ENCODE assay signal across 9 mouse cellular contexts in the genomic region with DNA sequence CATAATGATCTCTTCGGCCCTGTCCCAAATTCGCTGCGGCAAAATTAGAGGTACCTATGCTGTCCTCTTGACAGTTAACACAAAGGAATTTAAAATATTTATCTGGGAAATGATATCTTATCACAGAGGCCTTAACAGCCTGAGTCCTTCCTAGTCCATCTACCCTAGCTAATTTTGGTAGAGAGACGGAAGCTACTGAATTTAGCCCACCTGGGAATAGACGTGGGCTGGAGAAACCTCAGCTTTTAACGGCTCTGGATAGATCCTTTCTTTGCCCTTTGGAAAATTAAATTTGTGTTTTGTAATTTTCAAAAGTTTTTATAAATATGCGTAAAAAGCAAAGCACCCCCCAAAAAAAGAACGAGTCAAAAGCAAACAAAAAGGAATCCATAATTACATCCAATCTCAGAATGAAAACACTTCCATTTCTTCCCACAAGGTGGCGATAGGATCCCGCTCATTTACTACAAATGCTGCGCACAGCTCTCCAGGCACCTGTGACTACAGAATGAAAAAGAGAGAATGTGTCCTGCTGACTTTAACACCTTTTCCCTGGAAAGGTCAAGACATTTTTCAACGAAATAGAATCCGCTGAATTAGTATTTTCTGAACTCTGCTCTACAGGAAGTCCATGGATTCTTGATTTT. TPM values are rescaled to one million over a fixed set of nuclear protein-coding genes. Genes with fewer than 3 reads are reported as not detected.
DNase-seq lines count a peak whose midpoint lies in the region; ATAC-seq and TF ChIP-seq lines count a peak whose summit lies in the region.
"Had no signal": no experiment of that assay in that cellular context is flagged by ENCODE, and none has a peak within 500 bp of the region (broad histone marks: within the 10 kb centered on the region; RNA-seq: fewer than 3 reads in every experiment).

No protein-coding gene starts in this region.

- in situ Hi-C loops in ES-E14 (cut with MboI; ENCODE audit: low sequenced_read_pairs in 2 of 2, unreplicated experiment in 2 of 2), result loop anchor here in 1 of 2 experiments (25.0 kb wide), 1 partner anchor 231 kb away; no protein-coding TSS in a partner anchor

- no peaks in the 10 kb centered on the region for H3K9me3 ChIP-seq in ES-E14 (ENCODE audit: control insufficient read depth, insufficient read depth, low read depth, low read length)
- no peaks in the 10 kb centered on the region for H3K9me3 ChIP-seq in forebrain, embryonic 15.5 days
- H3K9me3 ChIP-seq in lung, postnatal 0 days (ENCODE audit: low read length), result no peaks in the 10 kb centered on the region
- H3K9me3 ChIP-seq: limb, embryonic 13.5 days had no signal

- H3K4me2 ChIP-seq in forebrain, embryonic 15.5 days (replicated peaks), result no peak overlapping the region
- no peak overlapping the region for H3K4me2 ChIP-seq in lung, postnatal 0 days (replicated peaks; ENCODE audit: low read depth, low read length)
- H3K4me2 ChIP-seq: limb, embryonic 13.5 days had no signal

- no peak overlapping the region for H3K27ac ChIP-seq in ES-E14 (ENCODE audit: insufficient read depth, low read depth, low read length, poor library complexity, severe bottlenecking)
- H3K27ac ChIP-seq in forebrain, embryonic 15.5 days (replicated peaks), result no peak overlapping the region
- no peak overlapping the region for H3K27ac ChIP-seq in lung, postnatal 0 days (ENCODE audit: low read length)
- H3K27ac ChIP-seq: limb, embryonic 13.5 days had no signal

- H3K4me3 ChIP-seq in ES-E14 (ENCODE audit: insufficient read depth in 1 of 2, low read depth in 1 of 2, low read length in 2 of 2, poor library complexity in 1 of 2, severe bottlenecking in 1 of 2), result no peak overlapping the region
- no peak overlapping the region for H3K4me3 ChIP-seq in forebrain, embryonic 15.5 days
- no peak overlapping the region for H3K4me3 ChIP-seq in lung, postnatal 0 days (ENCODE audit: low read depth, low read length)
- H3K4me3 ChIP-seq: limb, embryonic 13.5 days had no signal

- TF ChIP-seq EP300 in lung, postnatal 0 days (IDR thresholded peaks at IDR 0.05), result no peak

- WGBS in forebrain, embryonic 15.5 days, result 41% methylated on average over 13 of the region's 13 CpGs
- 37% methylated on average over 13 of the region's 13 CpGs for WGBS in lung, postnatal 0 days

- no peaks in the 10 kb centered on the region; the same call in 1 of the 2 replicates for H3K27me3 ChIP-seq in forebrain, embryonic 15.5 days
- H3K27me3 ChIP-seq in lung, postnatal 0 days (replicated peaks; ENCODE audit: insufficient read depth, low read length), result no peaks in the 10 kb centered on the region
- H3K27me3 ChIP-seq: limb, embryonic 13.5 days had no signal

- no peaks in the 10 kb centered on the region for H3K36me3 ChIP-seq in ES-E14 (ENCODE audit: control insufficient read depth, insufficient read depth, low read length, poor library complexity, severe bottlenecking)
- H3K36me3 ChIP-seq in forebrain, embryonic 15.5 days, result no peaks in the 10 kb centered on the region
- H3K36me3 ChIP-seq in lung, postnatal 0 days (ENCODE audit: insufficient read depth, low read length), result no peaks in the 10 kb centered on the region
- H3K36me3 ChIP-seq: limb, embryonic 13.5 days had no signal

- ATAC-seq in forebrain, embryonic 15.5 days (replicated peaks), result peak; percentile 65; the same call in 1 of the 2 replicates
- ATAC-seq in lung, postnatal 0 days, result no peak

- peak; percentile 35 to 44 for DNase-seq in adrenal gland, adult 18-20 months (ENCODE audit: low spot score in 2 of 2)
- no peak for DNase-seq in adrenal gland, postnatal 4 days (ENCODE audit: low spot score in 2 of 2)
- DNase-seq in ES-E14 (ENCODE audit: low read depth, low spot score), result peak; percentile 35
- DNase-seq in cerebellum, adult 11-12 months, result peak; percentile 25
- peak; percentile 65 for DNase-seq in kidney, postnatal 14 days
- DNase-seq in lung, postnatal 0 days (ENCODE audit: low spot score), result peak; percentile 71
- peak; percentile 71 for DNase-seq in retina, postnatal 1 day

- no peak overlapping the region for H3K9ac ChIP-seq in ES-E14 (ENCODE audit: insufficient read depth, low read depth, low read length, poor library complexity, severe bottlenecking)
- no peak overlapping the region for H3K9ac ChIP-seq in forebrain, embryonic 15.5 days (replicated peaks)
- no peak overlapping the region for H3K9ac ChIP-seq in lung, postnatal 0 days (replicated peaks; ENCODE audit: low read depth)
- H3K9ac ChIP-seq: limb, embryonic 13.5 days had no signal

- no peaks in the 10 kb centered on the region for H3K4me1 ChIP-seq in ES-E14 (ENCODE audit: control insufficient read depth in 2 of 2, insufficient read depth in 2 of 2, low read length in 2 of 2, poor library complexity in 1 of 2)
- no peaks in the 10 kb centered on the region for H3K4me1 ChIP-seq in forebrain, embryonic 15.5 days
- H3K4me1 ChIP-seq in lung, postnatal 0 days (ENCODE audit: insufficient read depth, low read depth, low read length), result no peaks in the 10 kb centered on the region
- H3K4me1 ChIP-seq: limb, embryonic 13.5 days had no signal

- peak; percentile 90 for TF ChIP-seq CTCF in lung, postnatal 0 days (IDR thresholded peaks at IDR 0.05)

TF ChIP-seq in ES-E14, 5 proteins besides CTCF, POLR2A, EP300 and RAD21:
- TF ChIP-seq HCFC1 (IDR thresholded peaks at IDR 0.05; ENCODE audit: borderline replicate concordance, insufficient read depth, low read length), result no peak
- TF ChIP-seq ZC3H11A (IDR thresholded peaks at IDR 0.05; ENCODE audit: borderline replicate concordance, low read depth, low read length), result peak; percentile 90; the same call in 1 of the 2 replicates

RNA-seq across cellular contexts. Expression of a gene that starts 37.4 kb away (rescaled TPM):
- under 1 TPM; 0.38 to 0.40 TPM for total RNA-seq in adrenal gland, adult 18-20 months (2021)
- 1 to 10 TPM; 1.3 to 2.0 TPM for total RNA-seq in adrenal gland, postnatal 4 days (2021)
- 0.18 and 0.26 TPM in 2 replicates for total RNA-seq in ES-E14 (2012; rRNA removed)
- 0.45 and 0.55 TPM in 2 replicates for polyA plus RNA-seq in forebrain, embryonic 15.5 days (2015; fragmentation: Nextera tagmentation; extraction: Ambion mirVana)
- 3.8 and 4.7 TPM in 2 replicates for polyA plus RNA-seq in lung, postnatal 0 days (2015; fragmentation: Nextera tagmentation; extraction: Ambion mirVana)

Comparison
In these comparisons a context has a peak if more than half of its experiments do, and no peak if none do; other contexts are left out.
1. DNase-seq: peak in adrenal gland, adult 18-20 months (2 of 2), ES-E14 (single experiment), cerebellum, adult 11-12 months (single experiment), kidney, postnatal 14 days (single experiment), lung, postnatal 0 days (single experiment) and retina, postnatal 1 day (single experiment); none in adrenal gland, postnatal 4 days (0 of 2).